ENCODE assay signal across 8 mouse cellular contexts in the genomic region with DNA sequence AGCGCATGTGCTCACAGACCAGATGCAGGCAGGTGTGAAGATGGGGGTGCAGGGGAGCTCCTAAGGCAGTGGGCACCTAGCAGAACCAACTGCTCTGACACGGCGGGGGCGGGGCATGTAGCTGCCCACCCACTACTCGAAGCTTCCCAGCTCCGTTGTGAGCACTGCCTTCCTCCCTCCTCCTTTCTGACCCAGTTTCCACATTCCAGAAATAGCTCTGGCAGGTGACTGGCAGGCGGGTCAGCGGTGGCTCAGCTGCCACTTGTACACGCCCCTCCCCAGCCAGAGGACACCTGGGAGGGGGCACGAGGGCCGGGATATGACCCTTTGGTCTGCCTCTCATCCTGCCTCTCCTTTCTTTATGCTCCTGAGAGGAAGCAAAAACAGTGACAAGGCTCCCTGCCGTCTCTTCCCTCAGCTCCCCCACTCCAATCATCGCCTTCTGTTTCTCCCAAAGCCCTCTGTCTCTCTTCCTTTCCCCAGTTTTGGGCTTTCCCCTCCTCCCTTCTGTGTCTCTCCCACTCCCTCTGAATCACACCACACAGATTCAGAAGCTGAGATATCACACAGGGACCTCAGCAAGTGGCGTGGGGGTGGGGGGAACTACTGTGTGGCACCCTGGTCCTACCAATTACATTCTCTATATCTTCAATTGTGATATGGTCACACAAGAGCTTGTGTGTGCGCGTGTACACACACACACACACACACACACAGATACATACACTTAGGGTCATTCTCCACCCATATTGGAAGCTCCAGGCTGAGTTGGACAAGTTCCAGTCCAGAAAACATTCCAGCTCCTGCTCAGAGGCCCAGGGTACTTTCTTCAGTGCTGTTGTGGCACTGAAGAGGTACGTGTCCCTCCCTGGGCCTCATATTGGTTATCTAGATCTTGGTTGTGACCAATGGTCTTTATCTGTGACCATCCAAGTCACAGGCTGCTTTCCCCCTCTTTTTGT. TPM values are rescaled to one million over a fixed set of nuclear protein-coding genes. Genes with fewer than 3 reads are reported as not detected.
DNase-seq lines count a peak whose midpoint lies in the region; ATAC-seq and TF ChIP-seq lines count a peak whose summit lies in the region.

No protein-coding gene starts in this region.

- TF ChIP-seq CTCF in gastrocnemius, adult 2 months (IDR thresholded peaks at IDR 0.05) = no peak

- peak overlapping the region; percentile 40 for H3K4me2 ChIP-seq in embryonic facial prominence, embryonic 12.5 days (replicated peaks)

- peak overlapping the region; percentile 68 for H3K27ac ChIP-seq in gastrocnemius, adult 2 months
- peak overlapping the region; percentile 71; the same call in 1 of the 2 replicates for H3K27ac ChIP-seq in embryonic facial prominence, embryonic 12.5 days

- H3K9ac ChIP-seq in embryonic facial prominence, embryonic 12.5 days = peak overlapping the region; percentile 12; the same call in 1 of the 2 replicates

- H3K4me3 ChIP-seq in gastrocnemius, adult 2 months = peak overlapping the region; percentile 56
- 0 out of 2 replicates have a peak overlapping the region, but pooled peaks have one; percentile 9 for H3K4me3 ChIP-seq in embryonic facial prominence, embryonic 12.5 days

- no peaks in the 10 kb centered on the region for H3K27me3 ChIP-seq in embryonic facial prominence, embryonic 12.5 days

- peak; percentile 64 for DNase-seq in gastrocnemius, adult 2 months
- DNase-seq in gastrocnemius, adult 8-10 months (ENCODE audit: low spot score in 2 of 2) = no peak
- DNase-seq in heart, postnatal 14 days = peak; percentile 34 to 66
- peak; percentile 83 for DNase-seq in layer of hippocampus, adult 9-11 months
- DNase-seq in lung, postnatal 14 days = peak; percentile 62
- DNase-seq in right cerebral cortex, postnatal 25 days = peak; percentile 79
- no peak for DNase-seq in spleen, postnatal 14 days (ENCODE audit: low spot score in 2 of 2)

- H3K9me3 ChIP-seq in embryonic facial prominence, embryonic 12.5 days = no peaks in the 10 kb centered on the region

- intact Hi-C loops in gastrocnemius, adult 2 months (cut with DNase I) = loop anchor here (5.0 kb wide), 1 partner anchor 170 kb away; a partner anchor contains a TSS
- intact Hi-C loops in heart, postnatal 14 days (cut with DNase I) = no loop called here

- peaks cover 36% of the 10 kb centered on the region for H3K4me1 ChIP-seq in embryonic facial prominence, embryonic 12.5 days

- no peaks in the 10 kb centered on the region for H3K36me3 ChIP-seq in embryonic facial prominence, embryonic 12.5 days

- ATAC-seq in embryonic facial prominence, embryonic 12.5 days (ENCODE audit: insufficient number of reproducible peaks, insufficient read depth, low FRiP score, low TSS enrichment) = no peak

- WGBS in embryonic facial prominence, embryonic 12.5 days = 20% methylated on average over 17 of the region's 17 CpGs

RNA-seq across cellular contexts. Expression of a gene that starts 57.6 kb away (rescaled TPM):
- 10 to 100 TPM; 41.2 to 50.0 TPM for total RNA-seq in gastrocnemius, adult 2 months (2021)
- 10 to 100 TPM; 28.1 to 44.3 (median 31.9) TPM for total RNA-seq in gastrocnemius, adult 8-10 months (2022)
- polyA plus RNA-seq in embryonic facial prominence, embryonic 12.5 days (2016; fragmentation: Nextera tagmentation; extraction: Ambion mirVana) = 182 and 184 TPM in 2 replicates
- total RNA-seq in heart, postnatal 14 days (2021) = 100 to 1,000 TPM; 274 to 290 TPM

Comparison
In these comparisons a context has a peak if more than half of its experiments do, and no peak if none do; other contexts are left out.
1. DNase-seq: peak in gastrocnemius, adult 2 months (single experiment), heart, postnatal 14 days (2 of 2), layer of hippocampus, adult 9-11 months (single experiment), lung, postnatal 14 days (single experiment) and right cerebral cortex, postnatal 25 days (single experiment); none in gastrocnemius, adult 8-10 months (0 of 2) and spleen, postnatal 14 days (0 of 2).
2. RNA of a gene that starts 57.6 kb away (total RNA-seq): 274 to 290 TPM in heart, postnatal 14 days; 41.2 to 50.0 TPM in gastrocnemius, adult 2 months and 28.1 to 44.3 TPM in gastrocnemius, adult 8-10 months; every median in the first group is over 4 times any median in the second.